Mouse (Mus musculus) forebrain, embryonic 11.5 days (tissue): ENCODE data around the gene Bcar3. TPM values are rescaled to one million over a fixed set of nuclear protein-coding genes. Genes with fewer than 3 reads are reported as not detected.
"Not testable (repeated sequence)": the region's sequence is repeated elsewhere in the genome, so short reads cannot be mapped to it uniquely, and the experiment has no call there.

Experiments used
- ATAC-seq: fragments of 200-750 bp; cut with Nextera tagmentation; replicated peaks from 2 replicates; pipeline ENCODE4 v1.8.0; 2017; ENCODE audit warnings: moderate TSS enrichment; ENCODE audit not compliant: low FRiP score
- DNase-seq: peaks from one replicate; pipeline ENCODE4 v3.0.0-alpha.2; 2017; ENCODE audit warnings: low spot score
- H3K27ac ChIP-seq: fragments of 300-500 bp; sonication (generic); 2 replicates; pipeline ENCODE4 v1.5.1; 2014; ENCODE audit warnings: low read depth, low read length
- H3K27me3 ChIP-seq: fragments of 300-500 bp; sonication (generic); 2 replicates; pipeline ENCODE4 v1.6.1; 2014; ENCODE audit warnings: mild to moderate bottlenecking, low read length, mixed read lengths; ENCODE audit not compliant: control insufficient read depth, insufficient read depth
- H3K36me3 ChIP-seq: fragments of 300-500 bp; sonication (generic); 2 replicates; pipeline ENCODE4 v1.6.1; 2014; ENCODE audit warnings: mild to moderate bottlenecking, low read length, moderate library complexity, mixed read lengths; ENCODE audit not compliant: control insufficient read depth, insufficient read depth
- H3K4me1 ChIP-seq: fragments of 300-500 bp; sonication (generic); replicated peaks from 2 replicates; pipeline ENCODE4 v1.6.1; 2014; ENCODE audit warnings: low read length, mixed read lengths; ENCODE audit not compliant: control insufficient read depth, insufficient read depth
- H3K4me2 ChIP-seq: fragments of 300-500 bp; sonication (generic); 2 replicates; pipeline ENCODE4 v1.6.1; 2014; ENCODE audit warnings: low read depth, mild to moderate bottlenecking, low read length, moderate library complexity, mixed read lengths; ENCODE audit not compliant: severe bottlenecking
- H3K4me3 ChIP-seq: fragments of 300-500 bp; sonication (generic); 2 replicates; pipeline ENCODE4 v1.5.1; 2014; ENCODE audit warnings: low read depth, low read length
- H3K9ac ChIP-seq: fragments of 300-500 bp; sonication (generic); 2 replicates; pipeline ENCODE4 v1.6.1; 2014; ENCODE audit warnings: low read length
- H3K9me3 ChIP-seq: fragments of 300-500 bp; sonication (generic); 2 replicates; pipeline ENCODE4 v1.6.1; 2016; ENCODE audit warnings: low read length, mixed read lengths; ENCODE audit not compliant: control insufficient read depth
- WGBS: fragments of 180-500 bp; shearing (Covaris S2); extraction: QIAGEN DNeasy Blood & Tissue Kit; methylation state at CpG from one replicate; pipeline ENCODE4 v1.1.7; 2014; 5-methylcytosine and 5-hydroxymethylcytosine counted together
- polyA plus RNA-seq: library from polyadenylated mRNA; unstranded; fragments of >200 nt; fragmentation: Nextera tagmentation; extraction: Ambion mirVana; gene quantifications from 2 replicates; pipeline ENCODE4 v1.2.1, GENCODE M21; 2014

The Bcar3 gene
- polyA plus RNA-seq, 1 experiment from 2014 or later: 12.5 TPM

DNA sequence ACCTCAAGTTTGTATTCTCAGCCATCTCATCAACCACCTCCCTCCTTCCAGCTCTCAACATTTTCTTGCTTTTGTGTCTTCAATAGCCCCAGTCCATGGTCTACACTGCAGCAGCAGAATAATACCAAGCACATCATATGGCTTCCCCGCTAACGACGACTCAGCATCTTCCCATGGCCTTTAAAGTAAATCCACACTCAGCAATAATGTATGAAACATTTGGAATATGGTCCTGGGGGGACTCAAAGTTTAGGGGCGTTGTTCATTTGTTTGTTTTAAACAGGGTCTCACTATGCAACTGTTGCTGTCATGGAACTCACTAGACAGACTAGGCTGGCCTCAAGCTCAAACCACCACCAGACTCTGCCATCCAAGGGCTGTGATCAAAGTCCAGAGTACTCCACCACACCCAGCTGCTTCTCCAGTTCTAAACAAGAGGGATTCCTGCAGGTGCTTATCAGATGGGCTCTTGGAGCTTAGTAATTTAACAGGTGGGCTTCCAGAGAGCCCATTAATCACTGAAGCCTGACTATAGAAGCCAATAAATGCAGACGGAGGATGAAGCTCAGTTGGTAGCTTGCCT, 5.2 kb upstream of the Bcar3 start:
- Histone ChIP-seq H3K27ac (no peak overlapping the region), H3K9ac (no peak overlapping the region), H3K27me3 (no peaks in the 10 kb centered on the region), H3K4me2 (no peak overlapping the region), H3K4me3 (no peak overlapping the region), H3K4me1 (peaks cover 2% of the 10 kb centered on the region; the same call in 1 of the 2 replicates), H3K36me3 (no peaks in the 10 kb centered on the region; the same call in 1 of the 2 replicates), H3K9me3 (no peaks in the 10 kb centered on the region)
- DNase-seq: no peak
- 89% methylated on average over 5 of the region's 5 CpGs for WGBS
- ATAC-seq: no peak

- not testable (repeated sequence) for H3K4me2 ChIP-seq, ATAC-seq, H3K9ac ChIP-seq, H3K4me1 ChIP-seq, H3K9me3 ChIP-seq, H3K27ac ChIP-seq, H3K27me3 ChIP-seq, H3K36me3 ChIP-seq, DNase-seq, H3K4me3 ChIP-seq
- 77% methylated on average over 3 of the region's 4 CpGs for WGBS
These were observed 4.6 kb upstream of the Bcar3 start for GRCm38 (mm10) chr3:122289344-122289743.

DNA sequence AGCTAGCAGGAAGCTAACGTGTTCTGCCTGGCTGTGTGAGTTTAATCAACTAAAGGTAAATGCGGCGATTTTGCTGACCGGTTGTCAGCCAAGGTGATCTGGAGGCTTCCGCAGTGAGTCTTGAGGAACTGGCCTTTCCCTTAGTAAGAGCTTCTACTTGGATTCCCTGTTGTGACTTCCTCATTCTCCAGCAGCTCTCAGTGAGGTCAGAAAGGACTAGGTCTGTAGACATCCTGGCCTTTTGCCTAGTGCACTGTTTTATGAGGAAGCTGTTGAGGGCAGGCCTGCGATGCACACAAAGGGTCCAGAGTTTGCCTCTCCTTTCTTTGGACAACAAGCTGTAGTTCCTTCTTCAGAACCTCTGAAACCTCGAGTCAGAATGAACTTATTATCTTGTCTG, 3.2 kb upstream of the Bcar3 start:
- no peaks in the 10 kb centered on the region for H3K27me3 ChIP-seq
- no peaks in the 10 kb centered on the region for H3K36me3 ChIP-seq
- H3K27ac ChIP-seq: no peak overlapping the region
- no peak for DNase-seq
- no peak overlapping the region for H3K9ac ChIP-seq
- H3K9me3 ChIP-seq: no peaks in the 10 kb centered on the region
- 85% methylated on average over 7 of the region's 7 CpGs for WGBS
- no peak overlapping the region for H3K4me2 ChIP-seq
- no peak for ATAC-seq
- H3K4me1 ChIP-seq: peaks cover 12% of the 10 kb centered on the region; the same call in 1 of the 2 replicates
- H3K4me3 ChIP-seq: no peak overlapping the region

DNA sequence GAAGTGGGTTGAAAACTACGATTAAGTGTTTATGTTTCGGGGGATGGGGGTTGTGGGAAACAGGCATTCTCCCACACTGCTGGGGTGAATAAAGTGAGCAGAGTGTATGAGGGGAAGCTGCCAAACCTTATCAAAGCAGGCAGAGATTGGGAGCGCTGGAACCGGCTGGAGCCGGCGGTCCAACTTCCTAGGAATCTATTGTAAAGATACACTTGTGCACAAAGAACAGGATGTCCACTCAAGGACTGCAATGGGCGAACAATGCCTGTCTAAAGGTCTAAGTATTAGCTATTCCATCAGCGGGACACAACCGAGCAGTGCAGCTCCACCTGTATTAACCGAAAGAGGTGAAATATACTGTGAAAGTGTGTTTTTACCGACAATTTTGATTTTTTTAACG, 2.1 kb upstream of the Bcar3 start:
- no peak overlapping the region; the same call in 1 of the 2 replicates for H3K4me3 ChIP-seq
- H3K27ac ChIP-seq: no peak overlapping the region
- H3K9ac ChIP-seq: 0 out of 2 replicates have a peak overlapping the region, but pooled peaks have one; percentile 3
- ATAC-seq (no peak), DNase-seq (no peak)
- peaks cover 12% of the 10 kb centered on the region; the same call in 1 of the 2 replicates for H3K4me1 ChIP-seq
- no peaks in the 10 kb centered on the region for H3K27me3 ChIP-seq
- H3K9me3 ChIP-seq: no peaks in the 10 kb centered on the region
- H3K36me3 ChIP-seq: no peaks in the 10 kb centered on the region
- H3K4me2 ChIP-seq: no peak overlapping the region; the same call in 1 of the 2 replicates
- 51% methylated on average over 12 of the region's 12 CpGs for WGBS

DNA sequence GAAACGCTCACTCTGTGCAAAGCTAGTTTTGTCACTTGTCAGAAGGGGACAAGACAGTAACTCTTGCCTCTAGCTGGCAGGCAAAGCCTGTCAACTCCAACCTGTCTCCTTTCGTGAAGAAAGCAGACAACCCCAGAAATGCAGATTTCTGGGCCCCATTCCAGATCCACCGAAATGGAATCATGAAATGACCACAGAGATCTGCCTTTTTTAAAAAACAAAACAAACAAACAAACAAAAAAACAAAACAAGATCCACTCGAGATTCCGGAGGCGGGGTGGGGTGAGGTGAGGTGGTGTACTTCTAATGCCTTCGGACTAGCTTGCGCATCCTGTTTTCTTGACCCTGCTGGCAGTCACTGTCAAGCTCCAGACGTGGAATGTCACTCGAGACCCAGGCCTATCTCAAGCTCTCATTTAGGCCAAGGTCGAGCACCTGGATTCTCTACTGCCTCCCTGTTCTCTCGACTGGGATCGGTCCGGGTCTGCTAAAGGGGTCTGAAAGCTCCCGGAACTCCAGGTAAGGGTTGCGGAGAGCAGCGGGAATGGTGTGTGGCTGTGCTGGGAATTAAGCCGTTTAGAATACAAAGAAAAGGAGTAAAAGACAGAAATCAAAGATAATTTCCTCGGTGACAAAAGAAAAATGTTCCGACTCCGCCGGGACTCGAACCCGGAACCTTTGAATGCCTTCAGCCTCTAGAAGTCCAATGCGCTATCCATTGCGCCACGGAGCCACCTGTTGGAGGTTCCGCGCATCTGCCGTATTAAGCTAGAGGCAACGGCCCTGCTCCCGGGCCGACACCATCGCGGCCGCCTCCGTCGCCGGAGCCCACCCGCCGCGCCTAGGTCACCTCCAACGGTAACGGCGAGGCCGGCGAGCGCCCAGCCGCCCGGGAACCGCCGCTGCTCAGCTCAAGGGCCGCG, 1.4 kb upstream of the Bcar3 start:
- ATAC-seq: peak; percentile 79
- Histone ChIP-seq H3K36me3 (no peaks in the 10 kb centered on the region), H3K27me3 (no peaks in the 10 kb centered on the region), H3K9ac (peak overlapping the region; percentile 93), H3K27ac (peak overlapping the region; percentile 99), H3K4me1 (peaks cover 12% of the 10 kb centered on the region; the same call in 1 of the 2 replicates), H3K9me3 (no peaks in the 10 kb centered on the region), H3K4me3 (peak overlapping the region; percentile 83), H3K4me2 (peak overlapping the region; percentile 63)
- 6% methylated on average over 54 of the region's 54 CpGs for WGBS
- peak; percentile 97 for DNase-seq

DNA sequence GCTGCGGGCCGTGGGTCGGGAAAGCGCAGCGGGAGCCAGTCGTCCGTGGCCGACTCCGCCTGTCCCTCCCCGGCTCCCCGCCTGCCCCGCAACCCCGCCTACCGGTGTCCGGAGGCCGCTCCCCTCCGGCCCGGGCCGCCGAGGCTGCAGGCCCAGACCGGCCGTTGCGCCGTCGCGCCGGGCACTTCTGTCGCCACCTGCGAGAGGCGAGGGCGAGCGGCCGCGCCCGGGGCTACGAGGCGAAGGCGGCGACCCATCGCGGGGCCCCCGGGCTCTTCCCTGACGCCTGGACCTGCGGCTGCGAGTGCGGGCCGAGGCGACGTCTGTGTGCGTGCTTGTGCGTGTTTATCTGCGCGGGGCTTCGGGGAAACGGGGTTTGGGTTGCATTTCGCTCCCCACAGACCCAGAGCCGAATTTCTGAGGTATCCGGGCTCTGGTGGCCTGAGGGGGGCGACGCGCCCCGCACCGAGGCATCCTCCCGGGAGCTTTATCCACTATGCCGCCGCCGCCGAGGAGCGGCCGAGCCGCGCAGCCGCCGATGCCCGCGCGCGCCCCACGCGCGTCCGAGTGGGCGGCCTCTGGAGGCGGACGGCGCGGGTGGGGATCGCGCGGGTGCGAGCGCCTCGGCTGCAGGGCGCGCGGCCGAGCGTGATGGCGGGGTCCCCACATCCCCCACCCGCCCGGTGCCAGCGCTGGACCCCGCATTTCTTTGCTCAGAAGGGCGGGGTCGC, 548 bp upstream of the Bcar3 start:
- Histone ChIP-seq H3K4me2 (peak overlapping the region; percentile 63), H3K36me3 (no peaks in the 10 kb centered on the region), H3K4me1 (peaks cover 12% of the 10 kb centered on the region; the same call in 1 of the 2 replicates), H3K27me3 (no peaks in the 10 kb centered on the region), H3K9ac (peak overlapping the region; percentile 93), H3K27ac (peak overlapping the region; percentile 99), H3K4me3 (peak overlapping the region; percentile 83), H3K9me3 (no peaks in the 10 kb centered on the region)
- ATAC-seq (peak; percentile 76), DNase-seq (no peak)
- WGBS: under 1% methylated on average over 101 of the region's 105 CpGs

DNA sequence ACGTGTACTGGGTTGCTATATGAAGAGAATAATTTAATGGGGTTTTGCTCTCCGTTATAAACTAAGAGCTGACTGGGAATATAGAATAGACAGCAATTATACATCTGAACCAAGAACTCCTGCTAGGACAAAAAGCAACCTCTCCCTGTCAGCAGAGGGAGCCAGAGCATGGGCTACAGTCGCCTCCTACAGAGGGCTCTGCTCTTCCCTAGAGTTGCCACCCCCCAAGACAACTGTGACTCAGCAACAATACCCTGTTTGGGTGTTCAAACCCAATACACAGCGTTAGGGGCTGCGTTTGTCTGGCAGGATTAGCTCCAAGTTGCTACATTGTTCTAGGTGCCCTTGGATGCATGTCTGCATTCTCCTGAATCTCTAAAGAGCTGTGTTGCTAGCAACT, 1.6 kb downstream of the Bcar3 start:
- Histone ChIP-seq H3K4me1 (peaks cover 12% of the 10 kb centered on the region; the same call in 1 of the 2 replicates), H3K9me3 (no peaks in the 10 kb centered on the region), H3K9ac (no peak overlapping the region), H3K4me2 (no peak overlapping the region), H3K27ac (no peak overlapping the region), H3K27me3 (no peaks in the 10 kb centered on the region), H3K36me3 (no peaks in the 10 kb centered on the region), H3K4me3 (no peak overlapping the region)
- 13% methylated on average over 5 of the region's 5 CpGs for WGBS
- DNase-seq: peak; percentile 76
- ATAC-seq: no peak

GRCm38 (mm10) chr3:122296979-122297378, 3.0 kb downstream of the Bcar3 start:
- 69% methylated on average over 5 of the region's 5 CpGs for WGBS
- DNase-seq (no peak), ATAC-seq (no peak)
- Histone ChIP-seq H3K9me3 (no peaks in the 10 kb centered on the region), H3K4me3 (no peak overlapping the region), H3K36me3 (no peaks in the 10 kb centered on the region), H3K27ac (no peak overlapping the region), H3K4me2 (no peak overlapping the region), H3K27me3 (no peaks in the 10 kb centered on the region), H3K4me1 (peaks cover 14% of the 10 kb centered on the region; the same call in 1 of the 2 replicates), H3K9ac (no peak overlapping the region)
